Comparison of ENCODE assay signal across 18 mouse cellular contexts in the genomic region with DNA sequence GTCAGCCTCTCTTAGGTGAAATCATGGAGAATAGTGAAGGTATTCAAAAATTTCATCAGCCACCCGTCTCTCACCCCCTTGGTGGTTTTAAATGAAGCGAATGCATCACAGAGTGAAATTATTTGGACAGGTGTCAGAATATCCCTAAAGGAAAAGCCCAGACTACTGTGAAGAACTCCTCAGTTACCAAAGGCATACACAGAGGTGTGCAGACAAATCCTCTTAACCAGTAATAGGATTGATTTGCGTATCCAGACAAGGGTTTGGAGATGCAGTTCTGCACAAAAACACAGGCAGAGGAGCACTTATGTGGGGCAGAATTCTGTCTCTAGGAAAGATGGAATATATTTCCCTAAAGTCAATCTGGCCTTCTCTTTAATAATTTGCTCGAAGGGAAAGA.
"Had no signal": no experiment of that assay in that cellular context is flagged by ENCODE, and none has a peak within 500 bp of the region (broad histone marks: within the 10 kb centered on the region; RNA-seq: fewer than 3 reads in every experiment).

No protein-coding gene starts in this region.

- H3K9me3 ChIP-seq: liver, embryonic 13.5 days; liver, embryonic 15.5 days; lung, embryonic 15.5 days; neural tube, embryonic 13.5 days; neural tube, embryonic 15.5 days; stomach, embryonic 15.5 days had no signal

- H3K27me3 ChIP-seq: liver, embryonic 13.5 days; liver, embryonic 15.5 days; lung, embryonic 15.5 days; neural tube, embryonic 13.5 days; neural tube, embryonic 15.5 days; stomach, embryonic 15.5 days had no signal

- H3K4me2 ChIP-seq: liver, embryonic 11.5 days; liver, embryonic 13.5 days; liver, embryonic 15.5 days; lung, embryonic 15.5 days; neural tube, embryonic 13.5 days; neural tube, embryonic 15.5 days; stomach, embryonic 15.5 days had no signal

- ATAC-seq: liver, postnatal 0 days; lung, postnatal 0 days had no signal

- H3K36me3 ChIP-seq: liver, embryonic 13.5 days; liver, embryonic 15.5 days; lung, embryonic 15.5 days; neural tube, embryonic 13.5 days; neural tube, embryonic 15.5 days; stomach, embryonic 15.5 days had no signal

- H3K9ac ChIP-seq: liver, embryonic 13.5 days; liver, embryonic 15.5 days; liver, postnatal 0 days; lung, embryonic 15.5 days; neural tube, embryonic 13.5 days; neural tube, embryonic 15.5 days; stomach, embryonic 15.5 days had no signal

- H3K27ac ChIP-seq: liver, embryonic 13.5 days; liver, embryonic 15.5 days; lung, embryonic 15.5 days; neural tube, embryonic 13.5 days; neural tube, embryonic 15.5 days; stomach, embryonic 15.5 days; stomach, postnatal 0 days had no signal

- H3K4me1 ChIP-seq: liver, embryonic 13.5 days; liver, embryonic 15.5 days; lung, embryonic 15.5 days; neural tube, embryonic 13.5 days; neural tube, embryonic 15.5 days; stomach, embryonic 15.5 days had no signal

- DNase-seq: liver; liver, embryonic 13.5 days; liver, postnatal 0 days; lung, adult 2 months; lung, postnatal 4 days; right cerebral cortex, postnatal 14 days; thymus, adult 2 months; thymus, postnatal 25 days; thymus, postnatal 4 days had no signal

- H3K4me3 ChIP-seq: liver, embryonic 13.5 days; liver, embryonic 15.5 days; lung, embryonic 15.5 days; myocyte; neural tube, embryonic 13.5 days; neural tube, embryonic 15.5 days; stomach, embryonic 15.5 days had no signal
